Mouse (Mus musculus): Measurements from ENCODE around the gene Arid4a. TPM values are rescaled to one million over a fixed set of nuclear protein-coding genes. Genes with fewer than 3 reads are reported as not detected.
A peak's percentile ranks its signal among the peaks of the same experiment; 100 is the strongest.

Arid4a gene
- polyA plus RNA-seq, 1 experiment from 2014 or later = 35.1 TPM

- no peaks in the 10 kb centered on the region for H3K36me3 ChIP-seq (ENCODE audit: control insufficient read depth, insufficient read depth, low read length)
- no peaks in the 10 kb centered on the region for H3K4me1 ChIP-seq (ENCODE audit: control insufficient read depth, insufficient read depth, low read length)
- H3K27me3 ChIP-seq (replicated peaks; ENCODE audit: control insufficient read depth, insufficient read depth, low read length) = no peaks in the 10 kb centered on the region
- 28% methylated on average over 12 of the region's 12 CpGs for WGBS
- no peak overlapping the region for H3K27ac ChIP-seq (ENCODE audit: low read length)
- no peak for ATAC-seq
- H3K4me2 ChIP-seq (ENCODE audit: low read depth, low read length) = no peak overlapping the region
- no peak overlapping the region for H3K9ac ChIP-seq (ENCODE audit: low read depth, low read length)
- H3K4me3 ChIP-seq (ENCODE audit: low read length) = no peak overlapping the region
- H3K9me3 ChIP-seq (ENCODE audit: control insufficient read depth, low read length) = no peaks in the 10 kb centered on the region
These were observed 98.0 kb downstream of the Arid4a start for GRCm38 (mm10) chr12:71113675-71114288.

- H3K36me3 ChIP-seq (ENCODE audit: control insufficient read depth, insufficient read depth, low read length) = no peaks in the 10 kb centered on the region
- WGBS = 77% methylated on average over 5 of the region's 5 CpGs
- no peak for ATAC-seq
- no peak overlapping the region for H3K4me3 ChIP-seq (ENCODE audit: low read length)
- H3K27ac ChIP-seq (ENCODE audit: low read length) = no peak overlapping the region
- H3K9me3 ChIP-seq (ENCODE audit: control insufficient read depth, low read length) = no peaks in the 10 kb centered on the region
- no peaks in the 10 kb centered on the region for H3K4me1 ChIP-seq (ENCODE audit: control insufficient read depth, insufficient read depth, low read length)
- no peak overlapping the region for H3K4me2 ChIP-seq (ENCODE audit: low read depth, low read length)
- no peaks in the 10 kb centered on the region for H3K27me3 ChIP-seq (replicated peaks; ENCODE audit: control insufficient read depth, insufficient read depth, low read length)
- H3K9ac ChIP-seq (ENCODE audit: low read depth, low read length) = no peak overlapping the region
These were observed 100.6 kb downstream of the Arid4a start for GRCm38 (mm10) chr12:71116411-71116810.

GRCm38 (mm10) chr12:71122731-71123130 is 106.9 kb downstream of the Arid4a start:
- no peak overlapping the region for H3K4me3 ChIP-seq (ENCODE audit: low read length)
- no peaks in the 10 kb centered on the region for H3K9me3 ChIP-seq (ENCODE audit: control insufficient read depth, low read length)
- WGBS = 89% methylated on average over 10 of the region's 10 CpGs
- H3K9ac ChIP-seq (ENCODE audit: low read depth, low read length) = no peak overlapping the region
- no peaks in the 10 kb centered on the region for H3K27me3 ChIP-seq (replicated peaks; ENCODE audit: control insufficient read depth, insufficient read depth, low read length)
- H3K4me1 ChIP-seq (ENCODE audit: control insufficient read depth, insufficient read depth, low read length) = no peaks in the 10 kb centered on the region
- no peak overlapping the region for H3K4me2 ChIP-seq (ENCODE audit: low read depth, low read length)
- no peak overlapping the region for H3K27ac ChIP-seq (ENCODE audit: low read length)
- 0 out of 2 replicates have a peak, but pooled peaks cover 5% of the 10 kb centered on the region for H3K36me3 ChIP-seq (ENCODE audit: control insufficient read depth, insufficient read depth, low read length)
- ATAC-seq = no peak

- no peaks in the 10 kb centered on the region for H3K27me3 ChIP-seq (replicated peaks; ENCODE audit: control insufficient read depth, insufficient read depth, low read length)
- H3K4me2 ChIP-seq (ENCODE audit: low read depth, low read length) = no peak overlapping the region
- no peak overlapping the region for H3K27ac ChIP-seq (ENCODE audit: low read length)
- no peak overlapping the region for H3K4me3 ChIP-seq (ENCODE audit: low read length)
- ATAC-seq = no peak
- H3K9me3 ChIP-seq (ENCODE audit: control insufficient read depth, low read length) = no peaks in the 10 kb centered on the region
- no peaks in the 10 kb centered on the region for H3K4me1 ChIP-seq (ENCODE audit: control insufficient read depth, insufficient read depth, low read length)
- H3K9ac ChIP-seq (ENCODE audit: low read depth, low read length) = no peak overlapping the region
- H3K36me3 ChIP-seq (ENCODE audit: control insufficient read depth, insufficient read depth, low read length) = 0 out of 2 replicates have a peak, but pooled peaks cover 5% of the 10 kb centered on the region
- WGBS = 88% methylated on average over 9 of the region's 9 CpGs
These were observed 107.5 kb downstream of the Arid4a start for GRCm38 (mm10) chr12:71123286-71123685.

- Histone ChIP-seq H3K4me3 (ENCODE audit: low read length) (peak overlapping the region; percentile 99), H3K27me3 (replicated peaks; ENCODE audit: control insufficient read depth, insufficient read depth, low read length) (no peaks in the 10 kb centered on the region), H3K27ac (ENCODE audit: low read length) (no peak overlapping the region), H3K9me3 (ENCODE audit: control insufficient read depth, low read length) (no peaks in the 10 kb centered on the region), H3K9ac (ENCODE audit: low read depth, low read length) (no peak overlapping the region), H3K4me2 (ENCODE audit: low read depth, low read length) (peak overlapping the region; percentile 73), H3K4me1 (ENCODE audit: control insufficient read depth, insufficient read depth, low read length) (peaks cover 9% of the 10 kb centered on the region), H3K36me3 (ENCODE audit: control insufficient read depth, insufficient read depth, low read length) (peaks cover 7% of the 10 kb centered on the region)
- WGBS = 27% methylated on average over 5 of the region's 5 CpGs
- ATAC-seq = 0 out of 2 replicates have a peak, but pooled peaks have one; percentile 16
These were observed 119.8 kb downstream of the Arid4a start for GRCm38 (mm10) chr12:71135581-71135980.

- Histone ChIP-seq H3K9me3 (ENCODE audit: control insufficient read depth, low read length) (no peaks in the 10 kb centered on the region), H3K27me3 (replicated peaks; ENCODE audit: control insufficient read depth, insufficient read depth, low read length) (no peaks in the 10 kb centered on the region), H3K9ac (ENCODE audit: low read depth, low read length) (peak within 1 kb of the TSS; percentile 97), H3K4me3 (ENCODE audit: low read length) (peak within 1 kb of the TSS; percentile 99), H3K4me2 (ENCODE audit: low read depth, low read length) (peak within 1 kb of the TSS; percentile 94), H3K27ac (ENCODE audit: low read length) (peak within 1 kb of the TSS; percentile 73), H3K4me1 (ENCODE audit: control insufficient read depth, insufficient read depth, low read length) (peaks cover 9% of the 10 kb centered on the region), H3K36me3 (ENCODE audit: control insufficient read depth, insufficient read depth, low read length) (peaks cover 5% of the 10 kb centered on the region)
- peak; percentile 93 for ATAC-seq
- WGBS = under 1% methylated on average over 52 of the region's 52 CpGs
These were observed 120.6 kb downstream of the Arid4a start, which contains the start of the genes Timm9 and 2700049A03Rik for GRCm38 (mm10) chr12:71136130-71136973. Gene Timm9, minus strand, starts transcription at chr12:71136684. Gene 2700049A03Rik, plus strand, starts transcription at chr12:71136848.

- Histone ChIP-seq H3K4me2 (ENCODE audit: low read depth, low read length) (peak overlapping the region; percentile 94), H3K4me3 (ENCODE audit: low read length) (peak overlapping the region; percentile 99), H3K27ac (ENCODE audit: low read length) (peak overlapping the region; percentile 73), H3K36me3 (ENCODE audit: control insufficient read depth, insufficient read depth, low read length) (peaks cover 3% of the 10 kb centered on the region; the same call in 1 of the 2 replicates), H3K27me3 (replicated peaks; ENCODE audit: control insufficient read depth, insufficient read depth, low read length) (no peaks in the 10 kb centered on the region), H3K4me1 (ENCODE audit: control insufficient read depth, insufficient read depth, low read length) (peaks cover 9% of the 10 kb centered on the region), H3K9ac (ENCODE audit: low read depth, low read length) (peak overlapping the region; percentile 97), H3K9me3 (ENCODE audit: control insufficient read depth, low read length) (no peaks in the 10 kb centered on the region)
- under 1% methylated on average over 30 of the region's 30 CpGs for WGBS
- peak; percentile 77 for ATAC-seq
These were observed 121.2 kb downstream of the Arid4a start for GRCm38 (mm10) chr12:71136974-71137491.

GRCm38 (mm10) chr12:71137686-71138085 is 121.9 kb downstream of the Arid4a start:
- H3K4me2 ChIP-seq (ENCODE audit: low read depth, low read length) = peak overlapping the region; percentile 94
- H3K27me3 ChIP-seq (replicated peaks; ENCODE audit: control insufficient read depth, insufficient read depth, low read length) = no peaks in the 10 kb centered on the region
- no peaks in the 10 kb centered on the region for H3K9me3 ChIP-seq (ENCODE audit: control insufficient read depth, low read length)
- peak overlapping the region; percentile 99 for H3K4me3 ChIP-seq (ENCODE audit: low read length)
- peaks cover 9% of the 10 kb centered on the region for H3K4me1 ChIP-seq (ENCODE audit: control insufficient read depth, insufficient read depth, low read length)
- peaks cover 3% of the 10 kb centered on the region for H3K36me3 ChIP-seq (ENCODE audit: control insufficient read depth, insufficient read depth, low read length)
- H3K27ac ChIP-seq (ENCODE audit: low read length) = no peak overlapping the region
- WGBS = 1% methylated on average over 11 of the region's 11 CpGs
- H3K9ac ChIP-seq (ENCODE audit: low read depth, low read length) = peak overlapping the region; percentile 70
- ATAC-seq = no peak

GRCm38 (mm10) chr12:71139258-71139828 is 123.6 kb downstream of the Arid4a start:
- ATAC-seq = no peak
- Histone ChIP-seq H3K9ac (ENCODE audit: low read depth, low read length) (no peak overlapping the region), H3K27ac (ENCODE audit: low read length) (no peak overlapping the region), H3K9me3 (ENCODE audit: control insufficient read depth, low read length) (no peaks in the 10 kb centered on the region), H3K27me3 (replicated peaks; ENCODE audit: control insufficient read depth, insufficient read depth, low read length) (no peaks in the 10 kb centered on the region), H3K4me2 (ENCODE audit: low read depth, low read length) (no peak overlapping the region), H3K36me3 (ENCODE audit: control insufficient read depth, insufficient read depth, low read length) (peaks cover 3% of the 10 kb centered on the region), H3K4me3 (ENCODE audit: low read length) (no peak overlapping the region), H3K4me1 (ENCODE audit: control insufficient read depth, insufficient read depth, low read length) (peaks cover 9% of the 10 kb centered on the region)
- 77% methylated on average over 5 of the region's 5 CpGs for WGBS
